Mouse (Mus musculus) liver, embryonic 14.5 days (tissue): Measurements from ENCODE around the gene Kctd11. TPM values are rescaled to one million over a fixed set of nuclear protein-coding genes. Genes with fewer than 3 reads are reported as not detected.

Source experiments
- ATAC-seq: fragments of 200-750 bp; cut with Nextera tagmentation; 2 replicates; pipeline ENCODE4 v1.8.0; 2017; ENCODE audit warnings: moderate number of reproducible peaks, mild to moderate bottlenecking, moderate library complexity; ENCODE audit not compliant: insufficient read depth
- DNase-seq, 3 experiments: peaks; one replicate each; pipeline ENCODE4 v3.0.0-alpha.2; 2012 to 2013; ENCODE audit warnings: low read depth in 3 of 3, low spot score in 3 of 3
- H3K27ac ChIP-seq: fragments of 300-500 bp; sonication (generic); 2 replicates; pipeline ENCODE4 v1.5.1; 2014; ENCODE audit warnings: moderate library complexity, mild to moderate bottlenecking, control low read depth, inconsistent platforms
- H3K27me3 ChIP-seq: fragments of 300-500 bp; sonication (generic); 2 replicates; pipeline ENCODE4 v1.6.1; 2014; ENCODE audit warnings: mild to moderate bottlenecking, low read length, moderate library complexity; ENCODE audit not compliant: control insufficient read depth, insufficient read depth
- H3K36me3 ChIP-seq: fragments of 300-500 bp; sonication (generic); replicated peaks from 2 replicates; pipeline ENCODE4 v1.6.1; 2014; ENCODE audit warnings: low read depth; ENCODE audit not compliant: control insufficient read depth, insufficient read depth
- H3K4me1 ChIP-seq, 2 experiments: fragments of 200-500 bp in 1 of 2; fragments of 300-500 bp in 1 of 2; sonication (generic) in 1 of 2; replicated peaks; 2 replicates each; pipeline ENCODE4 v1.6.1; 2012 to 2014; ENCODE audit warnings: antibody characterized with exemption in 1 of 2, inconsistent platforms in 1 of 2, low read length in 1 of 2; ENCODE audit not compliant: control insufficient read depth in 2 of 2, insufficient read depth in 2 of 2
- H3K4me2 ChIP-seq: fragments of 300-500 bp; sonication (generic); 2 replicates; pipeline ENCODE4 v1.6.1; 2014; ENCODE audit warnings: low read depth, mild to moderate bottlenecking, control low read depth, moderate library complexity
- H3K4me3 ChIP-seq, 2 experiments: fragments of 200-500 bp in 1 of 2; fragments of 300-500 bp in 1 of 2; sonication (generic) in 1 of 2; 2 replicates each; pipeline ENCODE4 v1.5.1; 2012 to 2014; ENCODE audit warnings: low read depth in 2 of 2, low read length in 2 of 2, mild to moderate bottlenecking in 2 of 2, control low read depth in 1 of 2, inconsistent platforms in 1 of 2, moderate library complexity in 1 of 2; ENCODE audit not compliant: insufficient read depth in 1 of 2
- H3K9ac ChIP-seq: fragments of 300-500 bp; sonication (generic); replicated peaks from 2 replicates; pipeline ENCODE4 v1.6.1; 2014; ENCODE audit warnings: mild to moderate bottlenecking, control low read depth, moderate library complexity
- H3K9me3 ChIP-seq: fragments of 300-500 bp; sonication (generic); 2 replicates; pipeline ENCODE4 v1.6.1; 2016; ENCODE audit warnings: low read length, mixed read lengths; ENCODE audit not compliant: control insufficient read depth
- CTCF ChIP-seq: IDR thresholded peaks from 2 replicates; pipeline ENCODE4 v1.5.1; 2016; ENCODE audit warnings: antibody characterized with exemption, low read depth, control low read depth
- EP300 ChIP-seq: IDR thresholded peaks from 2 replicates; pipeline ENCODE4 v1.6.1; 2016; ENCODE audit warnings: antibody characterized with exemption, low read depth
- WGBS: fragments of 180-500 bp; shearing (Covaris S2); extraction: QIAGEN DNeasy Blood & Tissue Kit; methylation state at CpG from one replicate; pipeline ENCODE4 v1.1.7; 2014; ENCODE audit not compliant: insufficient replicate concordance; 5-methylcytosine and 5-hydroxymethylcytosine counted together
- polyA plus RNA-seq, 2 experiments: library from polyadenylated mRNA; depleted of rRNA in 1 of 2; stranded (reverse) in 1 of 2; unstranded in 1 of 2; fragments of >200 nt; fragmentation: Nextera tagmentation in 1 of 2; extraction: Ambion mirVana in 1 of 2; gene quantifications; 2 replicates each; pipeline versions ENCODE4 v1.2.1 to v1.2.3; 2012 to 2014

Kctd11 gene
- polyA plus RNA-seq, 2 experiments, result 0.53 to 0.93 TPM

DNA sequence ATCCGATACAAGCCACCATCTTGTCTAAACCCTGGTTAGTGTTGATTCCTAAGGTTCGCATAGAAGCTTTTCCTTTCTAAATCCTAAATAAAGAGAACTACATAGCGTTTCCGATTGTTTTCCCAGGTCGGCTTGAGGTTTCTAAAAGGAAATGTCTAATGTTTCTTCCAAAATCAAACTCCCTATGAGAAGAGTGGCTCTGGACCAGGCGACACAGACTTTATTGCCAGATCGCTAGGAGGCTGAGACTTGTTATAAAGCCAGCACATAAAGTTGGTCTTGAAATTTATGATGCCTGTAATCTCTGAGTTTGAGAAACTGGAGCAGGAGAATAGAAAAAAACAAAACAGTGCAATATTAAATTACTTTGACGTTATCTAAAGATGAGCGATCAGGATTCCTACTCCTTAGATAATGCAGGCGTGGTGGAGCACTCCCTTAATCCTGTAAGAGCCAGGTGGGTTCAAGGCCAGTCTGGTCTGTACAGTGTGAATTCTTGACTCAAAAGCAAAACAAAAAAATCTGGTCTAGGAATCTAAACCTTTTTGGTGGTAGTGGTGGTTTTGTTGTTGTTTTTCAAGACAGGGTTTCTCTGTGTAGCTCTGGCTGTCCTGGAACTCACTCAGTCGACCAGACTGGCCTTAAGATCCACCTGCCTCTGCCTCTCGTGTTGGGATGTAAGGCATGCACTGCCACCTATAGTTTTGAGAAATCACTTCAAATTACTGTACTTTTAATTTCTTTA, 41.0 kb upstream of the Kctd11 start:
- H3K9me3 ChIP-seq, result no peaks in the 10 kb centered on the region
- H3K9ac ChIP-seq, result peak overlapping the region; percentile 84
- peaks cover 23% of the 10 kb centered on the region for H3K36me3 ChIP-seq
- H3K4me2 ChIP-seq, result peak overlapping the region; percentile 100
- peak overlapping the region; percentile 99 for H3K27ac ChIP-seq
- H3K4me3 ChIP-seq, result peak overlapping the region; percentile 81 to 99
- ATAC-seq (no peak), DNase-seq (no peak)
- H3K27me3 ChIP-seq, result no peaks in the 10 kb centered on the region
- peaks cover 36 to 37% of the 10 kb centered on the region in 2 experiments for H3K4me1 ChIP-seq
- WGBS, result 1% methylated on average over 12 of the region's 12 CpGs
- no peak; the same call in 1 of the 2 replicates for TF ChIP-seq EP300
- TF ChIP-seq CTCF, result peak; percentile 19; the same call in 1 of the 2 replicates

DNA sequence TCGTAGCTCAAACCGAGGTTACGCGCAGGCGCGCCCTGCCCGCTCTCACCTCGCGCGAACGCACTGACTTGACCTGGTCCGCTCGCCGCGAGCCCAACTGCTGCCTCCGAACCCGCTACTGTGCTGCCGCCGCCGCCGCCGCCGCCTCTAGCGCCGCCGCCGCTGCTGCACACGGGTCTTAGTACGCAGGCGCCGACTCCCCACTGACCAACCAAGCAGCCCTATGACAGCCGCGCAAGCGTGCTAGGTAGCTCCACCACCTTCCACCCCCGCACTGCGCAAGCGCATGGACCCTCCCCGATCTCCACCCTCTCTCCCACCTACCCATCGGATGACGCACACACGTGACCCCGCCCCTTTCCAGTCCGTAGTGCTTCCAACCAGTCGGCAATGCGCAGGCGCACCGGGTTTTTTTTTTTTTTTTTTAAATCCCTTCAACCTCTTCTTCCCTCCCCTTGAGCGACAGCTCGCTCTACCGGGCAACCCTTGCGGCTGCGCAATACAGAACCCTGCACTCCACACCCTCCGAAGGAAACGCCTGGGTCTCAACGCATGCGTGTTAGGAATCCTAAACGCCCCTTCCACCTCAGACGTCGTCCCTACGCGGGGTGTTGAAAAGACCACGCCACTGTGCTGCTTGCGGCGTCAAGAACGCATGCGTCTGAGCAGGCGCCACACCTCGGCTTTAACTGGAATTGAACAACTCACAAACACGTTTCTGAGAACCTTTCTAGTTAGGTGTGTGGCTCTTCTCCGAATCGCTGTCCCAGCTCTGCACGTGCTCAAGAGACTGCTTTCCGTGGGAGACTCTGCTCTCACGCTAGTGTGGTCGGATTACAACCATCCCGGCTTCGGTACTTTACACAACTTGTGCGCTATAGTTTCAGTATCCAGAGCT, 40.2 kb upstream of the Kctd11 start, which contains the start of gene Eif5a:
Gene Eif5a (minus strand): TSS at position 845 of the 898 bp plus-strand sequence.
- Histone ChIP-seq H3K9ac (peak within 1 kb of the TSS; percentile 84), H3K27ac (peak within 1 kb of the TSS; percentile 99), H3K4me1 (peaks cover 42 to 45% of the 10 kb centered on the region in 2 experiments), H3K4me2 (peak within 1 kb of the TSS; percentile 100), H3K27me3 (no peaks in the 10 kb centered on the region), H3K4me3 (peak within 1 kb of the TSS; percentile 99), H3K9me3 (no peaks in the 10 kb centered on the region), H3K36me3 (peaks cover 31% of the 10 kb centered on the region)
- under 1% methylated on average over 78 of the region's 78 CpGs for WGBS
- peak; percentile 85 for TF ChIP-seq CTCF
- TF ChIP-seq EP300, result no peak
- DNase-seq, result peak; percentile 99 to 100 (median 99)
- ATAC-seq, result peak; percentile 88

- peak overlapping the region; percentile 81 for H3K9ac ChIP-seq
- H3K4me1 ChIP-seq, result peaks cover 49 to 51% of the 10 kb centered on the region in 2 experiments
- peak overlapping the region; percentile 95 for H3K27ac ChIP-seq
- ATAC-seq (peak; percentile 20), DNase-seq (no peak)
- peaks cover 39% of the 10 kb centered on the region for H3K36me3 ChIP-seq
- peak overlapping the region; percentile 100 for H3K4me2 ChIP-seq
- no peaks in the 10 kb centered on the region for H3K27me3 ChIP-seq
- WGBS, result under 1% methylated on average over 57 of the region's 65 CpGs
- TF ChIP-seq CTCF (peak; percentile 23; the same call in 1 of the 2 replicates), EP300 (no peak)
- peak overlapping the region; percentile 99 for H3K4me3 ChIP-seq
- no peaks in the 10 kb centered on the region for H3K9me3 ChIP-seq
Measured at GRCm38 (mm10) chr11:69920266-69921031, 39.2 kb upstream of the Kctd11 start.

DNA sequence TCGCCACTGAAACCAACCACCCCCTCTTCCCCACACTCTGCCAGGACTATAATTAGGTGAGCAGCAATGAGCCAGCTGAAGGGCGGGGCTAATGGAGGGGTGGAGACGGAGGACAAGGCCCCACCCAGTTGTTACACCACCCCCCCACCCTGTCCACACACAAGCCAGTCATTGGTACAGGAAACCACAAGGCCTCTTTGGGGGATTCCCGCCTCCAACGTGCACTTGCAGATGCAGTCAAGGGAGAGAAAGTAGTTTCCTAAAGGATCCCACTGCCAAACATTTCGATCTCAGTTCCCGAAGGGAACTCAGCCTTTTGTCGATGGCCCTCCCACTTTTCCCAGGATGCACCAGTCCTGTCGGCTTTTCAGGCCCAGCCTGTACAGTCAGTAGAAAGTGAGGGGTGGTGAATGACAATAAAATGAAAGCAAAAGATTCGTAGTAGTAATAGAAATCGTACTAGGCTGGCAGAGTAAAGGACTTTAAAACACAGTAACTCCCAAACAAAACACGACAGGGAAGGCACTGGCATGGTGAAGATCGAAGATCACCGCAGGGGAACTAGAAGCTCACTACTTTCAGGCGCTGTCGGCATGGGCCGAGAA, 38.6 kb upstream of the Kctd11 start:
- Histone ChIP-seq H3K9ac (peak overlapping the region; percentile 81), H3K9me3 (no peaks in the 10 kb centered on the region), H3K4me2 (peak overlapping the region; percentile 100), H3K27ac (peak overlapping the region; percentile 95), H3K4me3 (peak overlapping the region; percentile 99), H3K36me3 (peaks cover 44% of the 10 kb centered on the region), H3K27me3 (no peaks in the 10 kb centered on the region), H3K4me1 (peaks cover 51 to 55% of the 10 kb centered on the region in 2 experiments)
- no peak for TF ChIP-seq CTCF
- no peak for TF ChIP-seq EP300
- WGBS, result under 1% methylated on average over 17 of the region's 17 CpGs
- ATAC-seq (peak; percentile 37), DNase-seq (peak; percentile 80 to 90 (median 85))
